Mouse (Mus musculus) left cerebral cortex, postnatal 36 days (tissue): Measurements from ENCODE around the gene Igfbp4. TPM values are rescaled to one million over a fixed set of nuclear protein-coding genes. Genes with fewer than 3 reads are reported as not detected.

ENCODE experiments used
- DNase-seq, 2 experiments: peaks; one replicate each; pipeline ENCODE4 v3.0.0; 2021 to 2022; ENCODE audit warnings: low spot score in 2 of 2, mixed read lengths in 1 of 2
- intact Hi-C: fragments of 180-260 bp; cut with DNase I; formaldehyde crosslinking; loops from one replicate; pipeline ENCODE4 v1.15.1; 2025
- total RNA-seq, 2 experiments: library from RNA; stranded (reverse); gene quantifications; 2 replicates each; pipeline ENCODE4 v1.2.3; 2021

Igfbp4 gene
- total RNA-seq, 2 experiments from 2014 or later = 72.0 to 90.9 TPM

- intact Hi-C loops = loop anchor here (2.0 kb wide), 1 partner anchor 82 kb away; no protein-coding TSS in a partner anchor
- no peak for DNase-seq
These were observed 584 bp upstream of the Igfbp4 start for GRCm38 (mm10) chr11:99040346-99040974.

GRCm38 (mm10) chr11:99041841-99042780 is 1.1 kb downstream of the Igfbp4 start:
- intact Hi-C loops = loop anchor here (2.0 kb wide), 1 partner anchor 81 kb away; no protein-coding TSS in a partner anchor
- no peak for DNase-seq

GRCm38 (mm10) chr11:99042834-99043431 is 1.9 kb downstream of the Igfbp4 start:
- intact Hi-C loops = no loop called here
- no peak for DNase-seq

- intact Hi-C loops = no loop called here
- DNase-seq = no peak
These were observed 2.6 kb downstream of the Igfbp4 start for GRCm38 (mm10) chr11:99043632-99044031.

- DNase-seq = no peak
- intact Hi-C loops = no loop called here
These were observed 3.3 kb downstream of the Igfbp4 start for GRCm38 (mm10) chr11:99044306-99044705.

GRCm38 (mm10) chr11:99045159-99045889 is 4.3 kb downstream of the Igfbp4 start:
- no peak for DNase-seq
- intact Hi-C loops = no loop called here

- intact Hi-C loops = no loop called here
- DNase-seq = no peak
These were observed 6.1 kb downstream of the Igfbp4 start for GRCm38 (mm10) chr11:99047120-99047519.

GRCm38 (mm10) chr11:99047643-99048042 is 6.6 kb downstream of the Igfbp4 start:
- DNase-seq = peak in 1 of 2 experiments; percentile 23
- intact Hi-C loops = no loop called here

- DNase-seq = no peak
- intact Hi-C loops = no loop called here
These were observed 14.1 kb downstream of the Igfbp4 start for GRCm38 (mm10) chr11:99055143-99055542.

GRCm38 (mm10) chr11:99055571-99056452 is 14.8 kb downstream of the Igfbp4 start:
- intact Hi-C loops = no loop called here
- no peak for DNase-seq

GRCm38 (mm10) chr11:99060435-99060834 is 19.4 kb downstream of the Igfbp4 start:
- intact Hi-C loops = no loop called here

GRCm38 (mm10) chr11:99062661-99063060 is 21.6 kb downstream of the Igfbp4 start:
- DNase-seq = no peak
- intact Hi-C loops = no loop called here

More at GRCm38 (mm10) chr11:99060435-99060834, 19.4 kb downstream of the Igfbp4 start:
- no peak for DNase-seq

GRCm38 (mm10) chr11:99063406-99064131 is 22.5 kb downstream of the Igfbp4 start:
- DNase-seq = no peak
- intact Hi-C loops = no loop called here

GRCm38 (mm10) chr11:99065353-99065752 is 24.3 kb downstream of the Igfbp4 start:
- DNase-seq = no peak
- intact Hi-C loops = no loop called here

GRCm38 (mm10) chr11:99065979-99066378 is 24.9 kb downstream of the Igfbp4 start:
- intact Hi-C loops = loop anchor here (1.0 kb wide), 1 partner anchor 27 kb away; no protein-coding TSS in a partner anchor
- DNase-seq = peak; percentile 70 to 71

GRCm38 (mm10) chr11:99067591-99067990 is 26.5 kb downstream of the Igfbp4 start:
- intact Hi-C loops = no loop called here
- DNase-seq = no peak

GRCm38 (mm10) chr11:99068455-99068854 is 27.4 kb downstream of the Igfbp4 start:
- intact Hi-C loops = no loop called here

GRCm38 (mm10) chr11:99071866-99072265 is 30.8 kb downstream of the Igfbp4 start:
- intact Hi-C loops = no loop called here
- DNase-seq = no peak

More at GRCm38 (mm10) chr11:99068455-99068854, 27.4 kb downstream of the Igfbp4 start:
- no peak for DNase-seq
